Comparison of ENCODE assay signal across 11 mouse cellular contexts in the genomic region with DNA sequence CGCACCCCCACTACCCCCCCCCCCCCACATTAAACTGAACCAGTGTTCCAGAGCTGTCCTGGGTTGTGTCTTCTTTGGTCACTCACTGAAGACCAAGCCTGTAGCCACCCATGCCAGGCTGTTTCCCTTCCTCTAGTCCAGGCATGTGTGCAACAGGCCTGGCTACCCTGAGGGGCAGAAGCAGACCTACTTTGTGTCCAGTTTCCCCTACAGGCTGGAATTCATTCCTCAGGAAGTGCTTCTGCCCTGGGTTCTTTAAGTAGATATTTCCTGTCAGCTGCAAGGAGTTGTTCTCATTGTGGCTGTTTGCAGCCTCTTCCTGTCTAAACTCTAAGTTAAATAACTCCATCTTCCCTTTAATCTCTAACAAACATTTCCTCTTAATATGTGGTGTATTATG.
DNase-seq lines count a peak whose midpoint lies in the region; ATAC-seq lines count a peak whose summit lies in the region.
"Had no signal": no experiment of that assay in that cellular context is flagged by ENCODE, and none has a peak within 500 bp of the region (broad histone marks: within the 10 kb centered on the region; RNA-seq: fewer than 3 reads in every experiment).

No protein-coding gene starts in this region.

- H3K36me3 ChIP-seq in heart, embryonic 11.5 days (ENCODE audit: control insufficient read depth, insufficient read depth, low read length) = no peaks in the 10 kb centered on the region
- H3K36me3 ChIP-seq in lung, embryonic 16.5 days (ENCODE audit: control insufficient read depth, insufficient read depth, low read length) = no peaks in the 10 kb centered on the region
- no peaks in the 10 kb centered on the region for H3K36me3 ChIP-seq in intestine, embryonic 14.5 days (ENCODE audit: control insufficient read depth, insufficient read depth, low read length)
- H3K36me3 ChIP-seq: hindbrain, embryonic 15.5 days; liver, embryonic 13.5 days had no signal

- H3K4me3 ChIP-seq in heart, embryonic 11.5 days (ENCODE audit: low read depth, low read length) = no peak overlapping the region
- no peak overlapping the region for H3K4me3 ChIP-seq in lung, embryonic 16.5 days (ENCODE audit: low read length)
- no peak overlapping the region for H3K4me3 ChIP-seq in intestine, embryonic 14.5 days (ENCODE audit: low read depth, low read length)
- H3K4me3 ChIP-seq: hindbrain, embryonic 15.5 days; liver, embryonic 13.5 days had no signal

- H3K4me2 ChIP-seq in heart, embryonic 11.5 days = no peak overlapping the region
- no peak overlapping the region for H3K4me2 ChIP-seq in lung, embryonic 16.5 days (ENCODE audit: low read depth, low read length)
- no peak overlapping the region for H3K4me2 ChIP-seq in intestine, embryonic 14.5 days (ENCODE audit: low read length)
- H3K4me2 ChIP-seq: hindbrain, embryonic 15.5 days; liver, embryonic 13.5 days had no signal

- H3K9ac ChIP-seq in heart, embryonic 11.5 days (ENCODE audit: low read depth, low read length) = no peak overlapping the region
- no peak overlapping the region for H3K9ac ChIP-seq in lung, embryonic 16.5 days (ENCODE audit: low read length)
- no peak overlapping the region for H3K9ac ChIP-seq in intestine, embryonic 14.5 days (ENCODE audit: low read length)
- H3K9ac ChIP-seq: hindbrain, embryonic 15.5 days; liver, embryonic 13.5 days had no signal

- DNase-seq in heart, postnatal 4 days = no peak
- no peak for DNase-seq in lung, postnatal 25 days (ENCODE audit: low spot score)
- DNase-seq in intestine, embryonic 14.5 days (ENCODE audit: low spot score) = no peak
- DNase-seq in thymus, postnatal 0 days (ENCODE audit: low spot score) = peak; percentile 12
- DNase-seq in spleen, postnatal 4 days (ENCODE audit: low spot score in 2 of 2) = no peak
- DNase-seq in Muller cell, postnatal 12 days (ENCODE audit: inconsistent ontology term) = no peak
- DNase-seq: layer of hippocampus, adult 9-11 months; liver, embryonic 13.5 days had no signal

- no peaks in the 10 kb centered on the region for H3K27me3 ChIP-seq in heart, embryonic 11.5 days (ENCODE audit: control insufficient read depth, insufficient read depth, low read length)
- H3K27me3 ChIP-seq in lung, embryonic 16.5 days (ENCODE audit: control insufficient read depth, insufficient read depth, low read depth, low read length) = no peaks in the 10 kb centered on the region
- no peaks in the 10 kb centered on the region for H3K27me3 ChIP-seq in intestine, embryonic 14.5 days (replicated peaks; ENCODE audit: control insufficient read depth, insufficient read depth, low read length)
- H3K27me3 ChIP-seq: hindbrain, embryonic 15.5 days; liver, embryonic 13.5 days had no signal

- H3K4me1 ChIP-seq in heart, embryonic 11.5 days (ENCODE audit: control insufficient read depth, insufficient read depth, low read length) = no peaks in the 10 kb centered on the region
- peaks cover 12% of the 10 kb centered on the region; the same call in 1 of the 2 replicates for H3K4me1 ChIP-seq in lung, embryonic 16.5 days (replicated peaks; ENCODE audit: control insufficient read depth, insufficient read depth, low read length)
- peaks cover 9% of the 10 kb centered on the region; the same call in 1 of the 2 replicates for H3K4me1 ChIP-seq in intestine, embryonic 14.5 days (replicated peaks; ENCODE audit: control insufficient read depth, insufficient read depth, low read length)
- H3K4me1 ChIP-seq: liver, embryonic 13.5 days had no signal

- peak; percentile 39; the same call in 1 of the 2 replicates for ATAC-seq in heart, embryonic 11.5 days (replicated peaks; ENCODE audit: insufficient number of reproducible peaks, low FRiP score, low TSS enrichment)
- ATAC-seq in lung, embryonic 16.5 days (ENCODE audit: low read depth) = peak; percentile 74
- no peak for ATAC-seq in intestine, embryonic 14.5 days (replicated peaks; ENCODE audit: low FRiP score, low TSS enrichment, low read depth)

- H3K27ac ChIP-seq in heart, embryonic 11.5 days (ENCODE audit: low read depth, low read length) = 0 out of 2 replicates have a peak overlapping the region, but pooled peaks have one; percentile 15
- peak overlapping the region; percentile 67 for H3K27ac ChIP-seq in lung, embryonic 16.5 days (ENCODE audit: low read length)
- peak overlapping the region; percentile 38; the same call in 1 of the 2 replicates for H3K27ac ChIP-seq in intestine, embryonic 14.5 days (ENCODE audit: low read depth)
- H3K27ac ChIP-seq: liver, embryonic 13.5 days had no signal

- WGBS in heart, embryonic 11.5 days (ENCODE audit: insufficient replicate concordance) = 67% methylated on average over 1 of the region's 1 CpGs
- WGBS in lung, embryonic 16.5 days = 25% methylated on average over 1 of the region's 1 CpGs
- WGBS in intestine, embryonic 14.5 days = 0% methylated on average over 1 of the region's 1 CpGs

- no peaks in the 10 kb centered on the region for H3K9me3 ChIP-seq in heart, embryonic 11.5 days (replicated peaks; ENCODE audit: control insufficient read depth, low read length)
- no peaks in the 10 kb centered on the region for H3K9me3 ChIP-seq in lung, embryonic 16.5 days (ENCODE audit: control insufficient read depth, low read length)
- no peaks in the 10 kb centered on the region for H3K9me3 ChIP-seq in intestine, embryonic 14.5 days (ENCODE audit: control insufficient read depth, low read length)
- H3K9me3 ChIP-seq: hindbrain, embryonic 15.5 days; liver, embryonic 13.5 days had no signal

Comparison
In these comparisons a context has a peak if more than half of its experiments do, and no peak if none do; other contexts are left out.
1. H3K27ac ChIP-seq: peak in every context shown above with its lines; median percentile 67 in lung, embryonic 16.5 days; 38 in intestine, embryonic 14.5 days; 15 in heart, embryonic 11.5 days.